Mouse (Mus musculus) CH12.LX (cell line): ENCODE measurements around the gene Plppr3.

Experiments
- POLR2A ChIP-seq: IDR thresholded peaks from 2 replicates; pipeline ENCODE4 v1.6.1; 2011; ENCODE audit warnings: low read depth, mild to moderate bottlenecking, improper control_type of control experiment, low read length
- ZNF384 ChIP-seq: IDR thresholded peaks from 2 replicates; pipeline ENCODE4 v1.6.1; 2012; ENCODE audit warnings: low read depth, low read length, improper control_type of control experiment, inconsistent platforms

- TF ChIP-seq POLR2A (no peak), ZNF384 (no peak)
Measured at GRCm38 (mm10) chr10:79834769-79835398, 39.5 kb downstream of the Plppr3 start.
